Mouse (Mus musculus): ENCODE measurements at regions not wholly inside any gene's neighbourhood (a gene's known extent, or its start where the extent isn't known, plus 50 kb on each side); places are given as distances from the start of the nearest gene placed in this dataset.
"Not testable (repeated sequence)": the region's sequence is repeated elsewhere in the genome, so short reads cannot be mapped to it uniquely, and the experiment has no call there.

GRCm38 (mm10) chr10:45852688-45853087 lies 275.1 kb downstream of the Hace1 start:
- DNase-seq, result no peak
- intact Hi-C loops (cut with DNase I), result no loop called here

GRCm38 (mm10) chr10:45855514-45855913 lies 277.9 kb downstream of the Hace1 start:
- DNase-seq, result no peak
- intact Hi-C loops (cut with DNase I), result no loop called here

- intact Hi-C loops (cut with DNase I), result no loop called here
- DNase-seq, result no peak
These were observed 281.5 kb downstream of the Hace1 start for GRCm38 (mm10) chr10:45859137-45859536.

GRCm38 (mm10) chr10:45859909-45860308 lies 282.3 kb downstream of the Hace1 start:
- no peak for DNase-seq
- intact Hi-C loops (cut with DNase I), result no loop called here

GRCm38 (mm10) chr10:45860696-45861095 lies 283.1 kb downstream of the Hace1 start:
- DNase-seq, result no peak
- intact Hi-C loops (cut with DNase I), result no loop called here

- DNase-seq, result no peak
- intact Hi-C loops (cut with DNase I), result no loop called here
These were observed 288.2 kb downstream of the Hace1 start for GRCm38 (mm10) chr10:45865793-45866192.

- intact Hi-C loops (cut with DNase I), result no loop called here
These were observed 289.2 kb downstream of the Hace1 start for GRCm38 (mm10) chr10:45866860-45867259.

GRCm38 (mm10) chr10:45871028-45871427 lies 293.4 kb downstream of the Hace1 start:
- intact Hi-C loops (cut with DNase I), result no loop called here
- DNase-seq, result peak in 1 of 2 experiments; percentile 25

More at GRCm38 (mm10) chr10:45866860-45867259, 289.2 kb downstream of the Hace1 start:
- DNase-seq, result no peak

- DNase-seq, result no peak
- intact Hi-C loops (cut with DNase I), result no loop called here
These were observed 294.6 kb downstream of the Hace1 start for GRCm38 (mm10) chr10:45872007-45872890.

- intact Hi-C loops (cut with DNase I), result no loop called here
- DNase-seq, result no peak
These were observed 296.5 kb downstream of the Hace1 start for GRCm38 (mm10) chr10:45873805-45874780.

- intact Hi-C loops (cut with DNase I); DNase-seq: not testable (repeated sequence)
These were observed 297.7 kb downstream of the Hace1 start for GRCm38 (mm10) chr10:45875287-45875686.

- no peak for DNase-seq
- intact Hi-C loops (cut with DNase I), result no loop called here
These were observed 306.1 kb downstream of the Hace1 start for GRCm38 (mm10) chr10:45883745-45884144.

GRCm38 (mm10) chr10:45886636-45887035 lies 309.0 kb downstream of the Hace1 start:
- intact Hi-C loops (cut with DNase I), result no loop called here
- no peak for DNase-seq

GRCm38 (mm10) chr10:45888835-45889234 lies 311.2 kb downstream of the Hace1 start:
- peak; percentile 58 to 69 for DNase-seq
- intact Hi-C loops (cut with DNase I), result no loop called here

- intact Hi-C loops (cut with DNase I), result no loop called here
- no peak for DNase-seq
These were observed 311.8 kb downstream of the Hace1 start for GRCm38 (mm10) chr10:45889381-45889951.

- DNase-seq, result no peak
- intact Hi-C loops (cut with DNase I), result no loop called here
These were observed 312.5 kb downstream of the Hace1 start for GRCm38 (mm10) chr10:45890088-45890626.

GRCm38 (mm10) chr10:45892464-45892863 lies 314.8 kb downstream of the Hace1 start:
- intact Hi-C loops (cut with DNase I), result no loop called here
- DNase-seq, result no peak

- no peak for DNase-seq
- intact Hi-C loops (cut with DNase I), result no loop called here
These were observed 316.5 kb downstream of the Hace1 start for GRCm38 (mm10) chr10:45893894-45894831.

GRCm38 (mm10) chr10:45916928-45917327 lies 339.3 kb downstream of the Hace1 start:
- intact Hi-C loops (cut with DNase I), result loop anchor here (2.0 to 5.0 kb wide), 3 partner anchors 115 to 534 kb away; no protein-coding TSS in a partner anchor
- DNase-seq, result no peak
